In genomic region chr5:111254781-111255180, GRCm38 (mm10) we compare ENCODE assay signal across 12 mouse cellular contexts.
DNase-seq lines count a peak whose midpoint lies in the region; ATAC-seq and TF ChIP-seq lines count a peak whose summit lies in the region.
"Had no signal": no experiment of that assay in that cellular context is flagged by ENCODE, and none has a peak within 500 bp of the region (broad histone marks: within the 10 kb centered on the region; RNA-seq: fewer than 3 reads in every experiment).

No protein-coding gene starts in this region.

- no peaks in the 10 kb centered on the region for H3K9me3 ChIP-seq in forebrain, embryonic 12.5 days
- H3K9me3 ChIP-seq in hindbrain, postnatal 0 days (ENCODE audit: low read length): no peaks in the 10 kb centered on the region
- H3K9me3 ChIP-seq in midbrain, postnatal 0 days (ENCODE audit: low read length): no peaks in the 10 kb centered on the region
- H3K9me3 ChIP-seq: liver, embryonic 15.5 days had no signal

- DNase-seq in gastrocnemius, adult 2 months: peak; percentile 55
- no peak for DNase-seq in gastrocnemius, adult 18-20 months (ENCODE audit: low spot score)
- DNase-seq in hindbrain, postnatal 0 days (ENCODE audit: low spot score): peak; percentile 42
- DNase-seq in midbrain, postnatal 0 days (ENCODE audit: low spot score): peak; percentile 47
- no peak for DNase-seq in cerebellum, adult 9-11 months
- DNase-seq in urinary bladder, adult 18-20 months (ENCODE audit: low spot score in 2 of 2): no peak
- DNase-seq in urinary bladder, postnatal 36 days (ENCODE audit: low spot score in 2 of 2): no peak
- DNase-seq: kidney, postnatal 14 days; thymus, postnatal 14 days had no signal

- peaks cover 34% of the 10 kb centered on the region for H3K27me3 ChIP-seq in forebrain, embryonic 12.5 days
- no peaks in the 10 kb centered on the region for H3K27me3 ChIP-seq in hindbrain, postnatal 0 days (ENCODE audit: insufficient read depth, low read length)
- H3K27me3 ChIP-seq in midbrain, postnatal 0 days (ENCODE audit: insufficient read depth, low read length): no peaks in the 10 kb centered on the region
- H3K27me3 ChIP-seq: liver, embryonic 15.5 days had no signal

- intact Hi-C loops in gastrocnemius, adult 2 months (cut with DNase I): loop anchor here (5.0 kb wide), 2 partner anchors 272 to 412 kb away; no protein-coding TSS in a partner anchor

- no peaks in the 10 kb centered on the region for H3K36me3 ChIP-seq in forebrain, embryonic 12.5 days (replicated peaks)
- H3K36me3 ChIP-seq in hindbrain, postnatal 0 days (ENCODE audit: insufficient read depth, low read length): no peaks in the 10 kb centered on the region
- no peaks in the 10 kb centered on the region for H3K36me3 ChIP-seq in midbrain, postnatal 0 days (ENCODE audit: insufficient read depth, low read length)
- H3K36me3 ChIP-seq: liver, embryonic 15.5 days had no signal

- no peak for ATAC-seq in forebrain, embryonic 12.5 days (ENCODE audit: low FRiP score)
- ATAC-seq in hindbrain, postnatal 0 days: peak; percentile 46
- ATAC-seq in midbrain, postnatal 0 days (ENCODE audit: low FRiP score): no peak

- 82% methylated on average over 11 of the region's 11 CpGs for WGBS in forebrain, embryonic 12.5 days
- WGBS in hindbrain, postnatal 0 days: 42% methylated on average over 11 of the region's 11 CpGs
- 43% methylated on average over 11 of the region's 11 CpGs for WGBS in midbrain, postnatal 0 days

- 0 out of 2 replicates have a peak overlapping the region, but pooled peaks have one; percentile 33 for H3K9ac ChIP-seq in forebrain, embryonic 12.5 days
- no peak overlapping the region; the same call in 1 of the 2 replicates for H3K9ac ChIP-seq in hindbrain, postnatal 0 days (replicated peaks; ENCODE audit: low read length)
- 0 out of 2 replicates have a peak overlapping the region, but pooled peaks have one; percentile 9 for H3K9ac ChIP-seq in midbrain, postnatal 0 days (replicated peaks; ENCODE audit: low read length, poor library complexity, severe bottlenecking)
- H3K9ac ChIP-seq: liver, embryonic 15.5 days had no signal

- H3K4me3 ChIP-seq in gastrocnemius, adult 2 months: no peak overlapping the region
- H3K4me3 ChIP-seq in forebrain, embryonic 12.5 days (replicated peaks): no peak overlapping the region
- H3K4me3 ChIP-seq in hindbrain, postnatal 0 days (ENCODE audit: low read length): no peak overlapping the region
- H3K4me3 ChIP-seq in midbrain, postnatal 0 days (ENCODE audit: low read depth, low read length): no peak overlapping the region
- H3K4me3 ChIP-seq: left cerebral cortex, adult 2 months; liver, embryonic 15.5 days had no signal

- no peak for TF ChIP-seq CTCF in gastrocnemius, adult 2 months (IDR thresholded peaks at IDR 0.05)
- TF ChIP-seq CTCF in hindbrain, postnatal 0 days (IDR thresholded peaks at IDR 0.05; ENCODE audit: low read depth): no peak
- TF ChIP-seq CTCF in midbrain, postnatal 0 days (IDR thresholded peaks at IDR 0.05): 0 out of 2 replicates have a peak, but pooled peaks have one; percentile 2

- peaks cover 47% of the 10 kb centered on the region for H3K4me1 ChIP-seq in forebrain, embryonic 12.5 days
- H3K4me1 ChIP-seq in hindbrain, postnatal 0 days (ENCODE audit: insufficient read depth, low read length): peaks cover 19% of the 10 kb centered on the region
- H3K4me1 ChIP-seq in midbrain, postnatal 0 days (ENCODE audit: insufficient read depth, low read length): peaks cover 21% of the 10 kb centered on the region
- H3K4me1 ChIP-seq: liver, embryonic 15.5 days had no signal

- no peak overlapping the region for H3K4me2 ChIP-seq in forebrain, embryonic 12.5 days
- no peak overlapping the region for H3K4me2 ChIP-seq in hindbrain, postnatal 0 days (ENCODE audit: low read depth, low read length)
- H3K4me2 ChIP-seq in midbrain, postnatal 0 days (ENCODE audit: low read depth, low read length, poor library complexity, severe bottlenecking): no peak overlapping the region
- H3K4me2 ChIP-seq: liver, embryonic 15.5 days had no signal

- no peak overlapping the region for H3K27ac ChIP-seq in gastrocnemius, adult 2 months
- peak overlapping the region; percentile 79; the same call in 1 of the 2 replicates for H3K27ac ChIP-seq in forebrain, embryonic 12.5 days
- H3K27ac ChIP-seq in hindbrain, postnatal 0 days: peak overlapping the region; percentile 77; the same call in 1 of the 2 replicates
- peak overlapping the region; percentile 81 for H3K27ac ChIP-seq in midbrain, postnatal 0 days (ENCODE audit: low read depth, low read length)
- H3K27ac ChIP-seq: left cerebral cortex, adult 2 months; liver, embryonic 15.5 days had no signal

Comparison
In these comparisons a context has a peak if more than half of its experiments do, and no peak if none do; other contexts are left out.
1. DNase-seq: peak in gastrocnemius, adult 2 months (single experiment), hindbrain, postnatal 0 days (single experiment) and midbrain, postnatal 0 days (single experiment); none in gastrocnemius, adult 18-20 months (single experiment), cerebellum, adult 9-11 months (single experiment), urinary bladder, adult 18-20 months (0 of 2) and urinary bladder, postnatal 36 days (0 of 2).